Mouse (Mus musculus) frontal cortex, postnatal 36 days (tissue): ENCODE measurements around the gene Tnik.

Experiments
- DNase-seq, 2 experiments: peaks; one replicate each; pipeline ENCODE4 v3.0.0; 2022; ENCODE audit warnings: low spot score in 2 of 2

The Tnik gene

GRCm38 (mm10) chr3:28401335-28401734 lies 138.3 kb downstream of the Tnik start:
- no peak for DNase-seq

DNA sequence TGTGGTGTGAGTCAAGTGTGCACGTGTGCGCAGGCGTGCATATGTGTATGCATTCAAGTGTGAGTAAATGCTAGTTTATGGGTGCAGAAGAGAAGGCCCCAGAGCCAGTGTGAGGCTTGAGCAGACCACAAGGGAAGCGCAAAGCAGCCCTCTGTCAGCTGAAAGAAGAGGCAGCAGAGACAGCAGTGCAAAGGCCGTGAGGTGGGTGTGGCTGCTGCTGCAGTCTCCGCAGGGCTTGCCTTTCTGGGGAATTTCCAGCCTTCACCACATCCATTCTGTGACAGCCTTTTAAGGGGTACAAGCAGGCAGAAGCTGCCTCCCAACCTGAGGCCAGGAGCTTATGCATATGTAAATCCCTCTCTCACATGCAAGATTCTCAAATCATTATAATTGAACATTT lies 139.2 kb downstream of the Tnik start:
- DNase-seq = no peak

DNA sequence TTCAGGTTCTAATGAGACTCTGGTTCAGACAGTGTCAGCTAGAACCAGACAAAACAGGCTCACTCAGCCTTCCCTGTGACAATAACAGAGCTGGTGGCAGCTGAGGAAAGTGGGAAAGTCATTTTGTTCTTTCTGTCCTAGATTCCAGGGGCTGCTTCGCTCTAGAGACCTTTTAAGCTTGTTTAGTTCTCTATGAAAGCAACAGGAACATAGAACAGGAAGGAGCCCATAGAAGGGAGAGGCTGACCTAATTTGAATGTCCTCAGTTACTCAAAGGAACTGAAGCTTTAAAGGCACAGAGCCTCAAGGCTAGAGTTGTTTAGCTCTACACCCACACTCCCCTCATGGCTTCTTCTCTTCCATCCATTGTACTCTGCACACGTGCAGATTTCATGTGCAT lies 142.4 kb downstream of the Tnik start:
- DNase-seq = no peak

DNA sequence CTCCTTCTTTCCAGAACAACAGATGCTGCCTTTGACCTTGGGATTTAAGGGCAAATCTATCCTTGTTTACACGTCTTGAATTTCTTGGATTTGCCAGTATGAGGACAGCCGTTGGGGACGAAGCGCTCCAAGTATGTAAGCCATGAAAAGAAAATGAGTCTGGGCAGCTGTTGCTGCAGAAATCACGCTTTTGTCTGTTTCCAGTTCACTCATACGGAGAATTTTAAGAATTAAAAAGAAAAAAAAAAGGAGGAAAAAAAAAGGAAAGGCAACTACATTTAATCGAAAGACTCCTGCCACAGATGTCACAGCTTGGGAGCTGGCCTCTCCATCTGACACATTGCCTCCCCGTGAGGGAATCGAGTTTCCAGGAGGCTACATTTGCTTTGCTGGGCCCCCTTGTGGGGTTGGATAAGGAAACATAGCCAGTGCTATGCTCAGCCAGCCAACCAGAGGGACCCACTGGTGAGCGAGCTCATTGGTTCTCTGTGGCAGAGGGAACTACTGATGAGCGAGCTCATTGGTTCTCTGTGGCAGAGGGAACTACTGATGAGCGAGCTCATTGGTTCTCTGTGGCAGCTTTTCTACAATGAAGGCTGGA lies 145.9 kb downstream of the Tnik start:
- DNase-seq = peak; percentile 61 to 71

GRCm38 (mm10) chr3:28410269-28410668 lies 147.3 kb downstream of the Tnik start:
- DNase-seq = no peak

DNA sequence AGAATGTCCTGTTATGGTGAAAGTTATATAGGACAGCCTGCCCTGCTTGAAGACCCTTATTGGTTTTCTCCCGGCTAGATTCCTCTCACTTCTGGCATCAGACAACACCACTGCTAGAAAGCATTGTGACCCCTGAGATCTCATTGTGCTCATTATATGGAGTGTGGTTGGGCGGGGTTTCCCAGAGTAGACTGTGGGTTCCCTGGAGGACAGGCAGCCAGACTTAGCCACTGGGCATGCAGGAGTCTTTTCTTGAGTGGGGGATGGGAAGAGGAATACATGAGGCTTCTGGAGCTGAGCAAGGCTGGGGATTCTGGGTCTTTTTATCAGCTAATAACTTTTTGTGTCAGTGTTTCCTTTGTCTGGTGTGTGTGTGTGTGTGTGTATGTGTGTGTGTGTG lies 153.0 kb downstream of the Tnik start:
- DNase-seq = no peak

DNA sequence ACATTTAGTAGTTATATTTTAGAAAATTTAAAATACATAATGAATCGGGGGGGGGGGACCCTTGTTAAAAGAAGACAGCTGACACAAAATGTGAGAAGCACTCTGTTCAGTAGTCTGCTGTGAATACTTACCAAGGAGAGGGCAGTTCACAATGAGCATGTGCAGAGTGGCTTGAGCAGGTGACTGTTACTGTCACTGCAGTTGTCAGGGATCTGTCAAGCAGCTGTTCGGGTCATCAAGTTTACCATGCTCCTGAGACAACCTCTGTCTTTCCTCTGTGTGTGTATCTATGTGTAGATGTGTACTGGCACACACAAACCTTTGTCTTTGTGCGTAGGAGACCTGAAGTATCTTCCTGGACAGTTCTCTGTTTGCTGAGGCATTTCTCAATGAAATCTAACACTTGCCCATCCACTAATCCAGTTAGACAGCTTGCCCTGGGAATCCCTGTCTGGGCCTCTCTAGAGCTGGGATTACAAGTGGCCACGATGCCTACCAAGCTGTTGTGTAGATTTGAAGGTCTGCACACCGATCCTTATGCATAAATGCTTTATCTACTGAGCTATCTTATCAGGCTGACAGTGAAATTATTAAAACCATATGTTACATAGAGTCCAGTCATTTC lies 154.2 kb downstream of the Tnik start:
- no peak for DNase-seq

GRCm38 (mm10) chr3:28420194-28420593 lies 157.2 kb downstream of the Tnik start:
- no peak for DNase-seq

DNA sequence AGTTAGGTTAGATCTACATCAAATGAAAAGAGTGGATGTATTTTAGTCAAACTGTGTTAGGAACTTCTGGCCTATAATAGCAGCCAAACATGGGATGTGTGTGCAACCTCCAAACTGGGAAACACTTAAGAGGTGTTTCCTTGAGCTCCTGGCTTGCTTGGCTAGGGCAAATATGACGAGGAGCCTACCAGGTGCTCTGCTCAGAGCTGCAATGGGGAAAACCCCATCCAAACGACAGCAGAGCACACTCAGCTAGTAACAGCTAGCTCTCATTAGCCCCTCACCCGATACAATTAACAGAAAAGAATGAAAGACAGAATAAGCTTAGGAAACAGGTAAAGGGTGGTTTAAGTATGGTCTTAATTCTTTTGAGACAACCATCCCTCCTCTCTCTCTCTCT lies 157.7 kb downstream of the Tnik start:
- no peak for DNase-seq

DNA sequence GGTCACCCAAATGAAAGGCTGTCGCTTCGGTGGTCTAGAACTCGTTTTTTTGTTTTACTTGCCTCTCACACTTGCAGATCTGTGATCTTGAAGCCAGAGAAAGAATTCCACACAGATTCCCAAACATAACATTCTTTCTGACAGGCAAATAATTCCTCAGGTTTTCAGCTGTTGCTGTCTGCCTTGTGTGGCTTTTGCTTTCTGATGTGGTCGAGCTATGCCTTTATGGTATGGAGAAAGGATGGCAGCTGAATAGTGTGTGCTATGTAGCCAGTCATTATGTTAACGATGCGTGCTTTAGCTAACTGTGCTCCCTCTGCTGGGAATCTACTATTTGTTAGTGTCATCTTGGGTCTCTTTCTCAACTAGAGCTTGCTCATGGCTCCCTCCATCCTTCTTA lies 158.8 kb downstream of the Tnik start:
- DNase-seq = no peak

GRCm38 (mm10) chr3:28422221-28422620 lies 159.2 kb downstream of the Tnik start:
- no peak for DNase-seq

DNA sequence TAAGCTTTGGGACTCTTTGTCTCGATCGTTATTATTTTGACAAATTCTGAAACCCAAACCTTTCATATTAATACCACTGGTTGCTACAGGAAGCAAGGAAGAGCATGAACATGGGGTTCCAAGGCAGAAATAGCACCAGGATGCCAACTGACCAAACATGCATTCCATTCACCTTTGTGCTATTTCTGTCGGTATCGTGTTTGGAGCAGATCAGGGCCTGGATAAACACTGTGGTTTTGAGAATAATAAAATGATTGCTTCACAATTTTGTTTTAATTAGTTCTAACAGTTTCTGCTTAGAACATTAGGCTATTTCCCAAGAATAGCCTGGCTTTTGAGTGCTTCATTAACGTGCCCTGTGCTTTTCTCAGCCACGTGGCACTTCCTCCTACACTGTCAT lies 162.9 kb downstream of the Tnik start:
- DNase-seq = no peak

DNA sequence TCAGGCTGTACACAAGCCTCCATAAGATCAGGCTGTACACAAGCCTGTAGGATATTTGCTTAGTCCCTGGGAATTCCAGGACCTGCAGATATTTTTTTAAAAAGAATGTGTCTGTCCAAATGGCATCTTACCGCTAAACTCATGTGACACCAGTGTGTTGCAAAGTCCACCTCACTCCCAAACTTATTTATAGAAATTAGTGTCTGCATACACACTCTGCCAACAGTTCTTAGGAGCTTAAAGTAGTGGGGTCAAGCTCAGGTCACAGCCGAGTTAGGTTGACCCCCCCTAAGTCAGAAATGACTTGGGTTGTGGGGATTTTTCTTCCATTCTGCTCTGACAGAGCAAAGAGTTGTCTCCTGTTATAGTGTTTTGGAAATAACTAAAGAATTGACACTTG lies 168.4 kb downstream of the Tnik start:
- no peak for DNase-seq

- no peak for DNase-seq
These were observed 169.3 kb downstream of the Tnik start for GRCm38 (mm10) chr3:28432321-28432720.

- no peak for DNase-seq
These were observed 172.5 kb downstream of the Tnik start for GRCm38 (mm10) chr3:28435478-28435877.

DNA sequence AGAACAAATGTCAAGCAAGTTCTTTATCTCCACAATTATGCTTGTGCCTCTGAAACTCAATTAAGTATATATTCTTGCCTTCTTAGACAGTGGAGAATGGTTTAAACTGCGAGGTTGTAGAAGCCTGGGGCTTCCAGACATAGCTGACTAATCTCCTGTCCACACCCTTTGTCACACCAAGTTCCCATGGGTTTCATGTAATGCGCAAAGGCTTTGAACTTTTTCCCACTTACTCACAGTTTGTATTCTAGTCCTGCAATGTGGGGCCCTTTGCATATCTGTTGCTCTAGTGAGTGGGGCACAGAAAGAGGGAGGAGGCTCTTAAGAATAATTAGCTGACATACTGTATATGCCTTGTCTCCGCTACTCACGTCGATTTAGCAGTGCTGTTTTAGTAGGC lies 174.4 kb downstream of the Tnik start:
- DNase-seq = no peak

GRCm38 (mm10) chr3:28441545-28441944 lies 178.5 kb downstream of the Tnik start:
- peak in 1 of 2 experiments; percentile 69 for DNase-seq

GRCm38 (mm10) chr3:28442116-28442515 lies 179.1 kb downstream of the Tnik start:
- no peak for DNase-seq

DNA sequence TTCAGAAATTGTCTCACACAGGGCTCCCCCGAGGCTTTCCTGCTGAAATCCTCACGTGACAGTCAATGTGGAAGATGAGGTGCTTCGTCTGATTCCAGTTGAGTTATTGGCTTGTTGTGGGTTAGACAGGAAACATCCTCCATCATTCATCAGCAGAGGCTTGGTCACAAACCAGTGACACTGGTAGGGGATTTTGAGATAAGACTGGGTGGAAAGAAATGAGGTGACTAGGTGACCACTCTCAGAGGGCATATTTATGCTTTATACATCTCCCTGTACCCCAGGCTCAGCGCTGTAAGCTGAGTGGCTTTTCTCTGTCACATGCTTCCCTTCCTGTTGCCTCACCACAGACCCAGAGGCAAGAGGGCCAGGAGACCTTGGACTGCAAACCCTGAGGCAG lies 184.9 kb downstream of the Tnik start:
- no peak for DNase-seq

- no peak for DNase-seq
These were observed 190.4 kb downstream of the Tnik start for GRCm38 (mm10) chr3:28453458-28453857.

GRCm38 (mm10) chr3:28456842-28457241 lies 193.8 kb downstream of the Tnik start:
- DNase-seq = no peak

DNA sequence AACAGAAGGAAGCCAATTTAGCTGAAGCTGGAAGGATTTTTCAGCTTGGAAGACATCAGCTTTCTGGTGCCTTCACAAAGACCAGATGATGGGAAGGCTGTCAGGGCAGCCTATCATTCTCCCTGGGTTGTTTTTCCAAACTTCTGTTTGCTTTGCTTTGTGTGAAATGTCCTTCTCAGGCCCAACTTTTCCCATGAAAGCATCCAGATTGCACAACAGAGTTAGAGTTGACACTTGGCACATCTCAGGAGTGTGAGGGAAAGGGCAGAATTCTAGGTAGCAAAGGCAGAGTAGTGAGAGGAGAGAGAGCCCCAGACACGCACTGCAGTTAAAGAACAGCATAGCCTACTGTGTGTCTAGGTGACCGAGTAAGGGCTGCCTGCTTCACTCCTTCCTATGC lies 194.5 kb downstream of the Tnik start:
- DNase-seq = no peak

DNA sequence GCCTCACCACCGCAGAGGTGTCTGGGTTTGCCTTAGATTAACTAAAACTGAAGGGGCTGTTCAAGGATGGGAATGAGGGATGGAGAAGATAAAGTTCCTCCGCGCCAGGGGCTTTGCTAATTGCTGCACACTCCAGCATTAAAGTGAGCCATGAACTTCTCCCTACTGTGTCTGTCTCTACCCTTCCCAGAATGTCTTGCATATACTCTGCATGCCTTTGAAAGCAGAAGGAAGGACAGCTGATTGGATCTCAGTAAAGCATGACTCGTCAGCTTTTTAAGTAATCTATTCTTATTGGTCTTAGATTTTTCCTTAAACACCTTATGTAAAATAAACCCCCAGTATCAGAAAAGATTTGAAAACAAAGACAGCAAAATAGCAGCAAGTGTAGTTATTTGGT lies 203.7 kb downstream of the Tnik start:
- DNase-seq = no peak

GRCm38 (mm10) chr3:28467148-28467754 lies 204.2 kb downstream of the Tnik start:
- peak in 1 of 2 experiments; percentile 49 for DNase-seq
